Mouse (Mus musculus): ENCODE measurements around the gene Tom1l1. TPM values are rescaled to one million over a fixed set of nuclear protein-coding genes. Genes with fewer than 3 reads are reported as not detected.

The Tom1l1 gene
- 24.0 and 24.6 TPM in 2 replicates for polyA plus RNA-seq (2015; fragmentation: Nextera tagmentation; extraction: Ambion mirVana)

GRCm38 (mm10) chr11:90687460-90688416 is at the start of gene Tom1l1:
Gene Tom1l1 (minus strand): TSS chr11:90688366.
- no peak for TF ChIP-seq CTCF (IDR thresholded peaks at IDR 0.05; ENCODE audit: low read depth)
- no peak for TF ChIP-seq EP300 (IDR thresholded peaks at IDR 0.05; ENCODE audit: low read depth)
- peaks cover 9% of the 10 kb centered on the region; the same call in 1 of the 2 replicates for H3K36me3 ChIP-seq (replicated peaks; ENCODE audit: insufficient read depth, low read length)
- 7% methylated on average over 47 of the region's 47 CpGs for WGBS (ENCODE audit: insufficient replicate concordance)
- peak within 1 kb of the TSS; percentile 67 for H3K27ac ChIP-seq (ENCODE audit: low read depth)
- ATAC-seq (peak; percentile 94), DNase-seq (peak; percentile 88)
- H3K4me1 ChIP-seq (ENCODE audit: insufficient read depth), result peaks cover 24% of the 10 kb centered on the region
- no peaks in the 10 kb centered on the region for H3K9me3 ChIP-seq (ENCODE audit: low read length)
- no peaks in the 10 kb centered on the region for H3K27me3 ChIP-seq (ENCODE audit: insufficient read depth, low read length)
- peak within 1 kb of the TSS; percentile 85 for H3K4me2 ChIP-seq (ENCODE audit: low read depth, low read length)
- peak within 1 kb of the TSS; percentile 78 for H3K9ac ChIP-seq (replicated peaks)
- H3K4me3 ChIP-seq (ENCODE audit: low read depth, low read length), result peak within 1 kb of the TSS; percentile 82

GRCm38 (mm10) chr11:90733575-90733974 is 45.4 kb upstream of the Tom1l1 start:
- TF ChIP-seq CTCF (IDR thresholded peaks at IDR 0.05; ENCODE audit: low read depth) (peak; percentile 66), EP300 (IDR thresholded peaks at IDR 0.05; ENCODE audit: low read depth) (no peak)
- Histone ChIP-seq H3K27me3 (ENCODE audit: insufficient read depth, low read length) (no peaks in the 10 kb centered on the region), H3K4me2 (ENCODE audit: low read depth, low read length) (no peak overlapping the region), H3K4me3 (ENCODE audit: low read depth, low read length) (no peak overlapping the region), H3K4me1 (ENCODE audit: insufficient read depth) (no peaks in the 10 kb centered on the region; the same call in 1 of the 2 replicates), H3K36me3 (replicated peaks; ENCODE audit: insufficient read depth, low read length) (no peaks in the 10 kb centered on the region), H3K27ac (ENCODE audit: low read depth) (no peak overlapping the region), H3K9me3 (ENCODE audit: low read length) (no peaks in the 10 kb centered on the region), H3K9ac (replicated peaks) (no peak overlapping the region)
- ATAC-seq (no peak), DNase-seq (peak; percentile 34)
- 64% methylated on average over 4 of the region's 4 CpGs for WGBS (ENCODE audit: insufficient replicate concordance)

- TF ChIP-seq EP300 (IDR thresholded peaks at IDR 0.05; ENCODE audit: low read depth), result peak; percentile 99
- no peak for TF ChIP-seq CTCF (IDR thresholded peaks at IDR 0.05; ENCODE audit: low read depth)
- 23% methylated on average over 10 of the region's 10 CpGs for WGBS (ENCODE audit: insufficient replicate concordance)
- H3K36me3 ChIP-seq (replicated peaks; ENCODE audit: insufficient read depth, low read length), result no peaks in the 10 kb centered on the region
- ATAC-seq (peak; percentile 96), DNase-seq (peak; percentile 65)
- H3K9ac ChIP-seq (replicated peaks), result peak overlapping the region; percentile 50
- H3K9me3 ChIP-seq (ENCODE audit: low read length), result no peaks in the 10 kb centered on the region
- H3K4me1 ChIP-seq (ENCODE audit: insufficient read depth), result peaks cover 24% of the 10 kb centered on the region
- peak overlapping the region; percentile 92 for H3K27ac ChIP-seq (ENCODE audit: low read depth)
- peak overlapping the region; percentile 60 for H3K4me2 ChIP-seq (ENCODE audit: low read depth, low read length)
- H3K27me3 ChIP-seq (ENCODE audit: insufficient read depth, low read length), result no peaks in the 10 kb centered on the region
- H3K4me3 ChIP-seq (ENCODE audit: low read depth, low read length), result no peak overlapping the region
Measured at GRCm38 (mm10) chr11:90727354-90728125, 39.4 kb upstream of the Tom1l1 start.

- TF ChIP-seq CTCF (IDR thresholded peaks at IDR 0.05; ENCODE audit: low read depth) (no peak), EP300 (IDR thresholded peaks at IDR 0.05; ENCODE audit: low read depth) (peak; percentile 43; the same call in 1 of the 2 replicates)
- H3K9ac ChIP-seq (replicated peaks), result peak overlapping the region; percentile 40
- no peaks in the 10 kb centered on the region for H3K27me3 ChIP-seq (ENCODE audit: insufficient read depth, low read length)
- peak; percentile 60 for ATAC-seq
- H3K4me2 ChIP-seq (ENCODE audit: low read depth, low read length), result peak overlapping the region; percentile 60
- peak overlapping the region; percentile 92 for H3K27ac ChIP-seq (ENCODE audit: low read depth)
- no peak overlapping the region for H3K4me3 ChIP-seq (ENCODE audit: low read depth, low read length)
- peaks cover 24% of the 10 kb centered on the region for H3K4me1 ChIP-seq (ENCODE audit: insufficient read depth)
- no peaks in the 10 kb centered on the region for H3K36me3 ChIP-seq (replicated peaks; ENCODE audit: insufficient read depth, low read length)
- 33% methylated on average over 10 of the region's 10 CpGs for WGBS (ENCODE audit: insufficient replicate concordance)
- peak; percentile 27 for DNase-seq
- no peaks in the 10 kb centered on the region for H3K9me3 ChIP-seq (ENCODE audit: low read length)
Measured at GRCm38 (mm10) chr11:90726730-90727129, 38.6 kb upstream of the Tom1l1 start.

- TF ChIP-seq CTCF (IDR thresholded peaks at IDR 0.05; ENCODE audit: low read depth), result no peak
- TF ChIP-seq EP300 (IDR thresholded peaks at IDR 0.05; ENCODE audit: low read depth), result no peak
- H3K9me3 ChIP-seq (ENCODE audit: low read length), result no peaks in the 10 kb centered on the region
- no peak overlapping the region for H3K27ac ChIP-seq (ENCODE audit: low read depth)
- H3K9ac ChIP-seq (replicated peaks), result no peak overlapping the region
- H3K4me1 ChIP-seq (ENCODE audit: insufficient read depth), result peaks cover 14% of the 10 kb centered on the region
- WGBS (ENCODE audit: insufficient replicate concordance), result 79% methylated on average over 3 of the region's 3 CpGs
- no peak for ATAC-seq
- H3K4me3 ChIP-seq (ENCODE audit: low read depth, low read length), result no peak overlapping the region
- H3K36me3 ChIP-seq (replicated peaks; ENCODE audit: insufficient read depth, low read length), result no peaks in the 10 kb centered on the region
- no peak overlapping the region for H3K4me2 ChIP-seq (ENCODE audit: low read depth, low read length)
- DNase-seq, result no peak
- no peaks in the 10 kb centered on the region for H3K27me3 ChIP-seq (ENCODE audit: insufficient read depth, low read length)
Measured at GRCm38 (mm10) chr11:90722304-90722703, 34.1 kb upstream of the Tom1l1 start.

GRCm38 (mm10) chr11:90717719-90718118 is 29.6 kb upstream of the Tom1l1 start:
- Histone ChIP-seq H3K4me2 (ENCODE audit: low read depth, low read length) (no peak overlapping the region), H3K36me3 (replicated peaks; ENCODE audit: insufficient read depth, low read length) (no peaks in the 10 kb centered on the region), H3K27me3 (ENCODE audit: insufficient read depth, low read length) (no peaks in the 10 kb centered on the region), H3K4me1 (ENCODE audit: insufficient read depth) (no peaks in the 10 kb centered on the region), H3K4me3 (ENCODE audit: low read depth, low read length) (no peak overlapping the region), H3K27ac (ENCODE audit: low read depth) (no peak overlapping the region), H3K9me3 (ENCODE audit: low read length) (no peaks in the 10 kb centered on the region), H3K9ac (replicated peaks) (no peak overlapping the region)
- ATAC-seq, result no peak
- WGBS (ENCODE audit: insufficient replicate concordance), result 84% methylated on average over 3 of the region's 3 CpGs
- no peak for TF ChIP-seq EP300 (IDR thresholded peaks at IDR 0.05; ENCODE audit: low read depth)
- peak; percentile 53 for TF ChIP-seq CTCF (IDR thresholded peaks at IDR 0.05; ENCODE audit: low read depth)
- DNase-seq, result no peak
